Mouse (Mus musculus) myocyte (in vitro differentiated cells): ENCODE measurements around the gene Zfyve26. TPM values are rescaled to one million over a fixed set of nuclear protein-coding genes. Genes with fewer than 3 reads are reported as not detected.
"Not testable (repeated sequence)": the region's sequence is repeated elsewhere in the genome, so short reads cannot be mapped to it uniquely, and the experiment has no call there.

Experiments
- H3K27me3 ChIP-seq: one replicate; pipeline ENCODE4 v1.6.1; 2011; ENCODE audit not compliant: control insufficient read depth, insufficient read depth, insufficient read length
- H3K36me3 ChIP-seq: one replicate; pipeline ENCODE4 v1.6.1; 2011; ENCODE audit not compliant: control insufficient read depth, insufficient read depth
- H3K4me2 ChIP-seq: one replicate; pipeline ENCODE4 v1.6.1; 2011; ENCODE audit warnings: low read depth, control low read depth
- H3K4me3 ChIP-seq: one replicate; pipeline ENCODE4 v1.5.1; 2011; ENCODE audit warnings: mild to moderate bottlenecking, control low read depth, moderate library complexity
- H3K79me2 ChIP-seq: one replicate; pipeline ENCODE4 v1.6.1; 2011; ENCODE audit not compliant: control insufficient read depth, insufficient read depth
- H3ac ChIP-seq: one replicate; pipeline ENCODE4 v1.6.1; 2011; ENCODE audit not compliant: control insufficient read depth, insufficient read length
- CEBPB ChIP-seq: IDR thresholded peaks from 2 replicates; pipeline ENCODE4 v1.6.1; 2011; ENCODE audit warnings: mild to moderate bottlenecking, moderate library complexity; ENCODE audit not compliant: poor library complexity, insufficient read depth, severe bottlenecking
- E2F4 ChIP-seq: IDR thresholded peaks from one replicate; pipeline ENCODE4 v1.6.1; 2011; ENCODE audit warnings: mild to moderate bottlenecking, control low read depth, moderate library complexity; ENCODE audit not compliant: insufficient read depth
- MAX ChIP-seq: IDR thresholded peaks from one replicate; pipeline ENCODE4 v1.6.1; 2011; ENCODE audit warnings: low read depth, mild to moderate bottlenecking, control low read depth
- MYOD1 ChIP-seq, 3 experiments: IDR thresholded peaks; one replicate each; pipeline ENCODE4 v1.6.1; 2011; ENCODE audit warnings: control low read depth in 2 of 3, low read depth in 2 of 3, mild to moderate bottlenecking in 2 of 3, moderate library complexity in 1 of 3; ENCODE audit not compliant: insufficient read length in 2 of 3, control insufficient read depth in 1 of 3
- MYOG ChIP-seq, 3 experiments: IDR thresholded peaks; one replicate each; pipeline ENCODE4 v1.6.1; 2011; ENCODE audit warnings: control low read depth in 2 of 3, low read depth in 2 of 3, mild to moderate bottlenecking in 2 of 3; ENCODE audit not compliant: insufficient read length in 2 of 3, control insufficient read depth in 1 of 3, insufficient read depth in 1 of 3
- POLR2A ChIP-seq: IDR thresholded peaks from one replicate; pipeline ENCODE4 v1.6.1; 2011; ENCODE audit warnings: low read depth, mild to moderate bottlenecking, control low read depth, moderate library complexity; ENCODE audit not compliant: insufficient read length
- POLR2AphosphoS2 ChIP-seq: IDR thresholded peaks from one replicate; pipeline ENCODE4 v1.6.1; 2011; ENCODE audit warnings: low read depth, control low read depth; ENCODE audit not compliant: insufficient read length
- REST ChIP-seq: IDR thresholded peaks from one replicate; pipeline ENCODE4 v1.6.1; 2011; ENCODE audit warnings: mild to moderate bottlenecking, control low read depth, moderate library complexity; ENCODE audit not compliant: insufficient read depth, insufficient read length
- SRF ChIP-seq: IDR thresholded peaks from one replicate; pipeline ENCODE4 v1.6.1; 2011; ENCODE audit warnings: low read depth; ENCODE audit not compliant: control insufficient read depth, insufficient read length
- TCF12 ChIP-seq: IDR thresholded peaks from one replicate; pipeline ENCODE4 v1.6.1; 2011; ENCODE audit warnings: mild to moderate bottlenecking, control low read depth; ENCODE audit not compliant: poor library complexity, insufficient read depth, severe bottlenecking
- TCF3 ChIP-seq: IDR thresholded peaks from one replicate; pipeline ENCODE4 v1.6.1; 2011; ENCODE audit warnings: low read depth, control low read depth; ENCODE audit not compliant: insufficient read length
- USF1 ChIP-seq: IDR thresholded peaks from one replicate; pipeline ENCODE4 v1.6.1; 2011; ENCODE audit warnings: low read depth, mild to moderate bottlenecking, control low read depth, moderate library complexity
- polyA plus RNA-seq: library from polyadenylated mRNA; unstranded; fragments of >200 nt; fragmentation: generic; extraction: Trizol; gene quantifications from one replicate; pipeline ENCODE4 v1.2.1, GENCODE M21; 2012; ENCODE audit warnings: missing spikeins

Zfyve26 gene
- polyA plus RNA-seq, 1 experiment: 9.9 TPM

- Histone ChIP-seq H3K79me2 (no peaks in the 10 kb centered on the region), H3ac (no peak overlapping the region)
- TF ChIP-seq E2F4 (no peak), POLR2AphosphoS2 (no peak), CEBPB (no peak), MYOD1 (IDR thresholded peaks at IDR 0.05; ENCODE audit: control insufficient read depth in 1 of 3, insufficient read length in 2 of 3, low read depth in 2 of 3) (no peak), MAX (no peak), REST (no peak), TCF3 (no peak), POLR2A (no peak), MYOG (IDR thresholded peaks at IDR 0.05; ENCODE audit: control insufficient read depth in 1 of 3, insufficient read depth in 1 of 3, insufficient read length in 2 of 3, low read depth in 2 of 3) (no peak), USF1 (no peak), SRF (no peak), TCF12 (no peak)
These were observed 31.8 kb upstream of the Zfyve26 start for GRCm38 (mm10) chr12:79327868-79328267.

DNA sequence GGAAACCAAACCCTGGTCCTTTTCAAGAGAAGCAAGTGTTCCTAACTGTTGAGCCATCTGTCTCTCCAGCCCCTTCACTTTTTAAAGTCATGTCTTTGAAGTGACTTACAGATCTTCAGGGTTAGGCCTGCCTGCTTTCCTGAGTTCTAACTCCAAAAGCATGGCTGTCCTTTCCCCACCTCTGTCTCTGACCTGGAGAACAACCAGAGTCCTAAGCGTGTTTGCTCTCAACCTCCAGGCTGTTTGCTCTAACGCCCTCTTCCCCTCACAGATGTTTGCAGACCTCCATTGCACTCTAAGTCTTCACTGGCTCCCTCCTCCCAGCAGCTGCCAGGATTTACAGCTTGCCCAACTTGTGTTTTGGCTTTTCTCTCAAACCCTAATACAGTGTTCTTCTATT lies 30.6 kb upstream of the Zfyve26 start:
- no peaks in the 10 kb centered on the region for H3K27me3 ChIP-seq
- H3ac ChIP-seq: no peak overlapping the region
- H3K36me3 ChIP-seq: no peaks in the 10 kb centered on the region
- no peak overlapping the region for H3K4me2 ChIP-seq
- H3K4me3 ChIP-seq: no peak overlapping the region
- no peaks in the 10 kb centered on the region for H3K79me2 ChIP-seq
- TF ChIP-seq POLR2AphosphoS2 (no peak), USF1 (no peak), SRF (no peak), CEBPB (no peak), TCF3 (no peak), POLR2A (no peak), REST (no peak), MYOD1 (IDR thresholded peaks at IDR 0.05; ENCODE audit: control insufficient read depth in 1 of 3, insufficient read length in 2 of 3, low read depth in 2 of 3) (no peak), MYOG (IDR thresholded peaks at IDR 0.05; ENCODE audit: control insufficient read depth in 1 of 3, insufficient read depth in 1 of 3, insufficient read length in 2 of 3, low read depth in 2 of 3) (no peak), TCF12 (no peak), E2F4 (no peak), MAX (no peak)

More at GRCm38 (mm10) chr12:79327868-79328267, 31.8 kb upstream of the Zfyve26 start:
- Histone ChIP-seq H3K4me3 (no peak overlapping the region), H3K36me3 (no peaks in the 10 kb centered on the region), H3K27me3 (no peaks in the 10 kb centered on the region), H3K4me2 (no peak overlapping the region)

- Histone ChIP-seq H3K4me2 (no peak overlapping the region), H3K79me2 (no peaks in the 10 kb centered on the region), H3K27me3 (no peaks in the 10 kb centered on the region), H3K36me3 (no peaks in the 10 kb centered on the region), H3K4me3 (no peak overlapping the region), H3ac (no peak overlapping the region)
- TF ChIP-seq REST: no peak
- no peak for TF ChIP-seq MYOG (IDR thresholded peaks at IDR 0.05; ENCODE audit: control insufficient read depth in 1 of 3, insufficient read depth in 1 of 3, insufficient read length in 2 of 3, low read depth in 2 of 3)
- no peak for TF ChIP-seq USF1
- no peak for TF ChIP-seq TCF12
- TF ChIP-seq MYOD1 (IDR thresholded peaks at IDR 0.05; ENCODE audit: control insufficient read depth in 1 of 3, insufficient read length in 2 of 3, low read depth in 2 of 3): no peak
These were observed 30.1 kb upstream of the Zfyve26 start for GRCm38 (mm10) chr12:79326236-79326635.

- not testable (repeated sequence) for H3K4me3 ChIP-seq, H3K79me2 ChIP-seq, H3ac ChIP-seq, H3K4me2 ChIP-seq, H3K27me3 ChIP-seq, H3K36me3 ChIP-seq
These were observed 26.4 kb upstream of the Zfyve26 start for GRCm38 (mm10) chr12:79322539-79322938.

- H3K4me2 ChIP-seq: no peak overlapping the region
- H3K36me3 ChIP-seq: no peaks in the 10 kb centered on the region
- no peak overlapping the region for H3K4me3 ChIP-seq
- TF ChIP-seq POLR2AphosphoS2: no peak
- TF ChIP-seq TCF12: no peak
- no peak for TF ChIP-seq TCF3
- no peak for TF ChIP-seq REST
- TF ChIP-seq E2F4: no peak
- TF ChIP-seq MYOG (IDR thresholded peaks at IDR 0.05; ENCODE audit: control insufficient read depth in 1 of 3, insufficient read depth in 1 of 3, insufficient read length in 2 of 3, low read depth in 2 of 3): no peak
- no peak for TF ChIP-seq SRF
- TF ChIP-seq MAX: no peak
- no peak for TF ChIP-seq CEBPB
- no peak for TF ChIP-seq MYOD1 (IDR thresholded peaks at IDR 0.05; ENCODE audit: control insufficient read depth in 1 of 3, insufficient read length in 2 of 3, low read depth in 2 of 3)
- TF ChIP-seq POLR2A: no peak
- TF ChIP-seq USF1: no peak
- H3ac ChIP-seq: no peak overlapping the region
- H3K27me3 ChIP-seq: no peaks in the 10 kb centered on the region
- H3K79me2 ChIP-seq: no peaks in the 10 kb centered on the region
These were observed 24.8 kb upstream of the Zfyve26 start for GRCm38 (mm10) chr12:79320895-79321294.
